Mouse (Mus musculus) gastrocnemius, postnatal 10 days (tissue): ENCODE measurements around the gene Pcgf2. TPM values are rescaled to one million over a fixed set of nuclear protein-coding genes. Genes with fewer than 3 reads are reported as not detected.
A peak's percentile ranks its signal among the peaks of the same experiment; 100 is the strongest.
"Not testable (repeated sequence)": the region's sequence is repeated elsewhere in the genome, so short reads cannot be mapped to it uniquely, and the experiment has no call there.

Source experiments
- DNase-seq: peaks from one replicate; pipeline ENCODE4 v3.0.0; 2021; ENCODE audit warnings: mixed read lengths
- microRNA-seq, 2 experiments: library from miRNA; unstranded; fragments of <30 nt; microRNA quantifications; one replicate each; pipeline ENCODE4 v1.2.0; 2021
- total RNA-seq, 2 experiments: library from RNA; stranded (reverse); gene quantifications; 2 replicates each; pipeline ENCODE4 v1.2.3; 2021

The Pcgf2 gene
- total RNA-seq, 2 experiments from 2014 or later: 11.9 to 18.6 TPM

DNA sequence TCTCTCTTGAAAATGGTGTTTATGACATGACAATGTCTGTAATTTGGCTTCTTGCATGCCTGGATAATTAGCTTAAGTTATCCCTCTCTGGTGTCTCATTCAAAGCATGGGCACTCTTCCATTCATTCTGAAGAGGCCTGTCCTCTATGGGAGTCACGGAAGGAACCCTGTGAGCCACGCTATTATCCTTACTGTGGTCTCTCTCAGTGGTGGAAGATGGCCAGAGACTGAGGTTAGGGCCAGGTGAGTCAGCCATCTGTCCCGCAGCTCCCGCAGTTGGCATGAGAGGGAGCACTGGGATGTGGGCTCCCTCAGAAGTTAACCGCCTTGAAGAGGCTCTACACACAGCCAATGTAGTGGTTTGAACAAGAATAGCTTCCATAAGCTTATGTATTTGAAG, 50.0 kb downstream of the Pcgf2 start:
- no peak for DNase-seq

DNA sequence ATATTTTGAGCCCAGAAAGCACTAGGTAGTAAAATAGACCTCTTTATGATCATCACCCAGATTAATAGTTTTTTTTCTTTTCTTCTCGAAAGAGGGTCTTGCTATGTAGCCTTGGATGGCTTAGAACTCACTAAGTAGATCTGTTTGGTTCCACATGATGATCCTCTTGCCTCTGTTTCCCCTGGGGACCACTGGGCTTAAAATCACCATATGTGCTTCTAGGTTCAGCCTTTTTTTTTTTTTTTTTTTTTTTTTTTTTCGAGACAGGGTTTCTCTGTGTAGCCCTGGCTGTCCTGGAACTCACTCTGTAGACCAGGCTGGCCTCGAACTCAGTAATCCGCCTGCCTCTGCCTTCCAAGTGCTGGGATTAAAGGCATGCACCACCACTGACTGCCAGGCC, 51.8 kb downstream of the Pcgf2 start:
- not testable (repeated sequence) for DNase-seq

DNA sequence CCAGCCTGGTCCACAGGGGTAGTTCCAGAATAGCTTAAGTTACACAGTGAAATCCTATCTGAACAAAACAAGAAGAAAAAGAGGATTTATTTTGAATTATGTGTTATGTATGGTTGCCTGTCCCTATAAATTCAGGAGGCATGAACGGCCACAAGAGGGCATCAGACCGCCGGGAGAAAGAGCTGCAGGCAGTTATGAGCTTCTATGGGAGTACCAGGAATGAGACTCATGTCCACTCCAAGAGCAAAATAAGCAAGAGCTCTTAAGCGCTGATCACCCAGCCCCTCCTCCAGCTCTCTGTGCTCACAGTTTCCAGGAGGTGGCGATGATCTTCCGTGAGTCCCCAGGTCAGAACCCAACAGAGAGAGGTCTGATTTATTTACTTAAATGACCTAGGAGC, 55.5 kb downstream of the Pcgf2 start:
- DNase-seq: peak; percentile 71

DNA sequence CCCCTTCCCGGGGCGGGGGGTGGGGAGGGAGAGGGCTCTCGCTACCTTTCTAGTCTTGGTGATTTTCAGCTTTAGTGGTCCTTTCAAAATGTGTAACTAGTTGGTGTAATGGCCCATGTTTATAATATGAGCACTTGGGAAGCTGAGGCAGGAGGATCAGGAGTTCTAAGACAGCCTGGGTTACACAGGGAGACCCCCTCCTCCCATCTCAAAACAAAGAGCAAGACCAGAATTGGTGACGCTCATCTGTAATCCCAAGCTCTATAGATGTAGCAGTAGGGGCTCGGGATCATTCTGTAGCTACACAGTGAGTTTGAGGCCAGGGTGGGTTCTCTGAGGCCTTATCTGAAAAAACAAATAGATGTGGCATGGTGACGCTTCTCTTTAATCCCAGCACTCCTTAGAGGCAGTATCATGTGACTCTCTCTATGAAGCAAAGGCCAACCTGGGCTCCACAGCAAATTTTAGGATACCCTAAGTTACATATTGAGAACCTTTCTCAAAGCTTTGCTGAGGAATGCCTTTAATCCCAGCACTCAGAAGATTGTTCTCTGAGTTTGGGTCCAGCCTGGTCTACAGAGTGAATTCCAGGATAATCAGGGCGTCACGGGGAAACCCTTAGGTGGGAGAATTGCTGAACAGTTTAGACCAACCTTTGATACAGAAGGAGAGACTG, 56.8 kb downstream of the Pcgf2 start:
- no peak for DNase-seq

DNA sequence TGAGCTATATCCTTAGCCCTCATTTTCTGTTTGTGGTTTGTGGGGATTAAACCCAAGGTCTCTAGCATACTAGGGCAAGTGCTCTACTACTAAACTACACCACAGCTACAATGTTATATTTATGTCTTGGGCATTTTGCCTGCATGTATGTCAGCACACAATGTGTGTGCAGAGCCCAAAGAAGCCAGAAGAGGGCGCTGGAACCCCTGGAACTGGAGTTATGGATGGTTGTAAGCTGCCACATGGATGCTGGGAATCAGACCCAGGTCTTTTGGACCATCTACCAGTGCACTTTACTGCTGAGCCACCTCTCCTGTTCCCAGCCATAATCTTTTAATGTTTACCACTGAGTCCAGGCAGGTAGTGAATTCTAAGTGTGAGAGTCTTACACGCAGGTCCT, 57.6 kb downstream of the Pcgf2 start:
- DNase-seq: no peak

DNA sequence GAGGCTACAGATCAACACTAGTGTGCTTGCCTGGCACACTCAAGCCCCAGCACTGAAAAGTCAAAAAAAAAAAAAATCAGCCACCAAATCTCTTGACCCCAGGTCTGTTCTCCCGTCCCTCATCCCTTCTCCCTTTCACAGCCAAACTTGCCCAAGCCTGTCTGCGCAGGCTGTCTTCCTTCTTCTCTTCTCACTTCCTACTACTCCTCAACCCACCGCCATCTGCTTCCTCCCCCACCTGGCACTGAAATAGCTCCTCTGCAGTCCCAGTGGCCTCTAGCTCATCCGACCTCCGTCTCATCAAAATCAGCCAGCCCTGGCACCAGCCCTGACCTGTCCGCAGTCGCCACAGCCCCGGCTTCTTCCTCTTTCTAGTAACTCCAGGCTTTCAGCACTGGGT, 58.6 kb downstream of the Pcgf2 start:
- no peak for DNase-seq

Small RNAs within 50 kb of the gene (microRNA-seq; reads per million reads assigned to microRNA genes)
- gene Gm24158: 0 to 0.64 reads per million in 2 experiments
- 0 to 0.64 reads per million in 2 experiments for gene Mir6927
- 0 reads per million in 2 experiments for gene Mir8102

Other genes starting within 250 kb of the Pcgf2 start
- gene 4933428G20Rik, start 200.2 kb downstream of the Pcgf2 start, total RNA-seq: not detected
- 1 to 10 TPM; 1.1 to 1.4 TPM for gene Srcin1, start 124.3 kb downstream of the Pcgf2 start, total RNA-seq
- under 1 TPM; 0.59 to 0.68 TPM for gene Epop, start 70.8 kb downstream of the Pcgf2 start, total RNA-seq
- 10 to 100 TPM; 32.2 to 32.4 TPM for gene Mllt6, start 37.1 kb downstream of the Pcgf2 start, total RNA-seq
- 10 to 100 TPM; 84.5 to 99.4 TPM for gene Cisd3, start 14.7 kb downstream of the Pcgf2 start, total RNA-seq
- 100 to 1,000 TPM; 174 to 190 TPM for gene Psmb3, start 2.9 kb upstream of the Pcgf2 start, total RNA-seq
- gene Pip4k2b, start 44.2 kb upstream of the Pcgf2 start, total RNA-seq: 10 to 100 TPM; 46.8 to 49.7 TPM
- gene Cwc25, start 66.1 kb upstream of the Pcgf2 start, total RNA-seq: 1 to 10 TPM; 8.4 to 9.7 TPM
- not detected for gene 1700001P01Rik, start 75.4 kb upstream of the Pcgf2 start, total RNA-seq
- 100 to 1,000 TPM; 793 to 832 TPM for gene Rpl23, start 81.9 kb upstream of the Pcgf2 start, total RNA-seq
- gene Lasp1, start 98.5 kb upstream of the Pcgf2 start, total RNA-seq: 10 to 100 TPM; 46.3 to 68.4 TPM
- 1 to 10 TPM in 1 of 2 experiments, under 1 TPM in 1; 0.95 to 1.1 TPM for gene B230217C12Rik, start 140.3 kb upstream of the Pcgf2 start, total RNA-seq
- gene Fbxo47, start 183.7 kb upstream of the Pcgf2 start, total RNA-seq: under 1 TPM; 0.31 to 0.56 TPM